Mouse (Mus musculus): ENCODE results near the gene Pde4d.

The Pde4d gene

GRCm38 (mm10) chr13:109406341-109406740 is 956.6 kb downstream of the Pde4d start:
- DNase-seq (ENCODE audit: low spot score) = no peak

- no peak for DNase-seq (ENCODE audit: low spot score)
Observed at GRCm38 (mm10) chr13:109407371-109407770, 957.6 kb downstream of the Pde4d start.

GRCm38 (mm10) chr13:109420426-109420825 is 970.7 kb downstream of the Pde4d start:
- DNase-seq (ENCODE audit: low spot score) = no peak

- no peak for DNase-seq (ENCODE audit: low spot score)
Observed at GRCm38 (mm10) chr13:109424906-109425305, 975.2 kb downstream of the Pde4d start.

- DNase-seq (ENCODE audit: low spot score) = no peak
Observed at GRCm38 (mm10) chr13:109425548-109425947, 975.8 kb downstream of the Pde4d start.

GRCm38 (mm10) chr13:109426058-109426457 is 976.3 kb downstream of the Pde4d start:
- no peak for DNase-seq (ENCODE audit: low spot score)

- DNase-seq (ENCODE audit: low spot score) = no peak
Observed at GRCm38 (mm10) chr13:109427541-109427940, 977.8 kb downstream of the Pde4d start.

- DNase-seq (ENCODE audit: low spot score) = no peak
Observed at GRCm38 (mm10) chr13:109429544-109429943, 979.8 kb downstream of the Pde4d start.

- no peak for DNase-seq (ENCODE audit: low spot score)
Observed at GRCm38 (mm10) chr13:109437231-109437776, 987.6 kb downstream of the Pde4d start.

GRCm38 (mm10) chr13:109439436-109440161 is 989.9 kb downstream of the Pde4d start:
- no peak for DNase-seq (ENCODE audit: low spot score)

GRCm38 (mm10) chr13:109440331-109440730 is 990.6 kb downstream of the Pde4d start:
- no peak for DNase-seq (ENCODE audit: low spot score)

GRCm38 (mm10) chr13:109440881-109441280 is 991.1 kb downstream of the Pde4d start:
- DNase-seq (ENCODE audit: low spot score) = peak; percentile 46

GRCm38 (mm10) chr13:109441401-109441973 is 991.7 kb downstream of the Pde4d start:
- DNase-seq (ENCODE audit: low spot score) = no peak

- DNase-seq (ENCODE audit: low spot score) = no peak
Observed at GRCm38 (mm10) chr13:109446138-109446537, 996.4 kb downstream of the Pde4d start.

GRCm38 (mm10) chr13:109448121-109448520 is 998.4 kb downstream of the Pde4d start:
- no peak for DNase-seq (ENCODE audit: low spot score)

GRCm38 (mm10) chr13:109474344-109474743 is 1024.6 kb downstream of the Pde4d start:
- DNase-seq (ENCODE audit: low spot score) = no peak

GRCm38 (mm10) chr13:109481446-109481845 is 1031.7 kb downstream of the Pde4d start:
- DNase-seq (ENCODE audit: low spot score) = no peak

- no peak for DNase-seq (ENCODE audit: low spot score)
Observed at GRCm38 (mm10) chr13:109486166-109486565, 1036.4 kb downstream of the Pde4d start.

GRCm38 (mm10) chr13:109487378-109487777 is 1037.6 kb downstream of the Pde4d start:
- DNase-seq (ENCODE audit: low spot score) = no peak

GRCm38 (mm10) chr13:109490853-109491252 is 1041.1 kb downstream of the Pde4d start:
- DNase-seq (ENCODE audit: low spot score) = no peak

- no peak for DNase-seq (ENCODE audit: low spot score)
Observed at GRCm38 (mm10) chr13:109491829-109492228, 1042.1 kb downstream of the Pde4d start.

- no peak for DNase-seq (ENCODE audit: low spot score)
Observed at GRCm38 (mm10) chr13:109500336-109500735, 1050.6 kb downstream of the Pde4d start.

- DNase-seq (ENCODE audit: low spot score) = no peak
Observed at GRCm38 (mm10) chr13:109502796-109503195, 1053.0 kb downstream of the Pde4d start.

All from layer of hippocampus, adult 9-10 months (tissue).